Mouse (Mus musculus) forebrain, embryonic 11.5 days (tissue): ENCODE data around the gene Oosp2. TPM values are rescaled to one million over a fixed set of nuclear protein-coding genes. Genes with fewer than 3 reads are reported as not detected.

Experiments
- polyA plus RNA-seq: library from polyadenylated mRNA; unstranded; fragments of >200 nt; fragmentation: Nextera tagmentation; extraction: Ambion mirVana; gene quantifications from 2 replicates; pipeline ENCODE4 v1.2.1, GENCODE M21; 2014

Oosp2 gene
- polyA plus RNA-seq, 1 experiment from 2014 or later, result not detected

Other genes starting within 250 kb of the Oosp2 start
- not detected in 2 replicates for gene Ms4a4b, start 217.0 kb downstream of the Oosp2 start, polyA plus RNA-seq
- 1.5 and 2.4 TPM in 2 replicates for gene Ms4a6c, start 191.2 kb downstream of the Oosp2 start, polyA plus RNA-seq
- gene Gm8369, start 174.6 kb downstream of the Oosp2 start, polyA plus RNA-seq, result not detected in 2 replicates
- 2.2 and 2.6 TPM in 2 replicates for gene Ms4a6b, start 144.0 kb downstream of the Oosp2 start, polyA plus RNA-seq
- 0.24 and 0.29 TPM in 2 replicates for gene Ms4a4d, start 123.8 kb downstream of the Oosp2 start, polyA plus RNA-seq
- 1.8 and 2.2 TPM in 2 replicates for gene Ms4a6d, start 55.7 kb downstream of the Oosp2 start, polyA plus RNA-seq
- not detected in 2 replicates for gene Ms4a2, start 36.8 kb downstream of the Oosp2 start, polyA plus RNA-seq
- not detected in 2 replicates for gene Ms4a3, start 19.7 kb downstream of the Oosp2 start, polyA plus RNA-seq
- not detected in 2 replicates for gene Oosp1, start 30.6 kb upstream of the Oosp2 start, polyA plus RNA-seq
- not detected in 2 replicates for gene Oosp3, start 36.5 kb upstream of the Oosp2 start, polyA plus RNA-seq
- gene Gif, start 87.0 kb upstream of the Oosp2 start, polyA plus RNA-seq, result not detected in 2 replicates
- 54.3 and 54.9 TPM in 2 replicates for gene Mrpl16, start 109.8 kb upstream of the Oosp2 start, polyA plus RNA-seq
- gene Stx3, start 158.8 kb upstream of the Oosp2 start, polyA plus RNA-seq, result 11.0 and 11.4 TPM in 2 replicates
- gene Olfr1417, start 178.7 kb upstream of the Oosp2 start, polyA plus RNA-seq, result not detected in 2 replicates
- not detected in 2 replicates for gene Olfr1418, start 200.5 kb upstream of the Oosp2 start, polyA plus RNA-seq
- not detected in 2 replicates for gene Olfr1419, start 214.5 kb upstream of the Oosp2 start, polyA plus RNA-seq
- gene Olfr1420, start 226.0 kb upstream of the Oosp2 start, polyA plus RNA-seq, result not detected in 2 replicates